Mouse (Mus musculus): Measurements from ENCODE around the gene Arhgap27.

DNA sequence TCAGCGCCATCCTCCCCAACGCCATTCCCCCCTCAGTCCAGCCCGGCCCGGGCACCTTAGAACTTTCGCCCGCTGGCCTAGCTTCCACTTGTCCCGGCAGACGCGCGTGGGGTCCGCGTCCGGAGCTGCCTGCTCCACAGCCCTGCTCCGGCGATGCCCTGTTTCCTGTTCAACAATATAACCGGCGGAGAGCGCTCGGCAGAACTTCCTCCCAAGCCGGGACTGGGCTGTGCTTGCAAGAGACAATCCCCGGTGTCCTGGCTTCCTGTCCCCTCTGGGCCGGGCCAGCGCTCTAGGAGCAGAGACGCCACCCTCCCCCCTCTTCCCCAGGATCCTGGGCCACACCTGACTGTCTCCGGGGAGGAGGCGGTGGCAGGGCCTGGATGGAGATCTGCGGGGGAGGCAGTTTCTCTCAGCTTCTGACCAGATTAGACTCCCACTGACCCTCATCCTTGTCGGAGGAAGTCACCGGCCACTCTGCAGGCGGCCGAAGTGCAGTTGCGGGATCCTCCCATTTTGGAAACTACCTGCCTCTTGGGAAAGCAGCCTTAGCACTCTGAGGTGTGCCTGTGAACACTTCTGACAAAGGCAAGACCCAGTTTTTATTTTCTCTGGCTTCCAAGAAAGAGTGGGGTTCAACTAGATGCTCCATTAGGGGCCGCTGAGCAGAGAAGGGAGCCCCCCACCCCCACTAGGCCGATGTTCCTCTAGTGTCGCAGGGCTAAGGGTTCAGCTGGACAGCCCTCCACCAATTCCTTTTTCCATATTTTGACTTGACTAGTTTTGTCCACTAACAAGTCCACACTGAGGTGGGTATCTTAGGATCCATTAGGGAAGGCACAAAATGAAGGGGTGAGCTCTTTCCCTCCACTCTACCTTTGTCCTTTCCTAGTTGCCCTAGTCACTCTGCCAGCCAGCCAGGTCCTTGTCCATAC, at the start of gene Arhgap27:
- no peak for TF ChIP-seq MAX (IDR thresholded peaks at IDR 0.05; ENCODE audit: low read depth)
- TF ChIP-seq POLR2A (IDR thresholded peaks at IDR 0.05; ENCODE audit: insufficient read length, low read depth) = no peak
- no peak for TF ChIP-seq TCF12 (IDR thresholded peaks at IDR 0.05; ENCODE audit: insufficient read depth, poor library complexity, severe bottlenecking)
- no peak for TF ChIP-seq TCF3 (IDR thresholded peaks at IDR 0.05; ENCODE audit: insufficient read length, low read depth)
- TF ChIP-seq CEBPB (IDR thresholded peaks at IDR 0.05; ENCODE audit: insufficient read depth, poor library complexity, severe bottlenecking) = no peak
- TF ChIP-seq POLR2AphosphoS2 (IDR thresholded peaks at IDR 0.05; ENCODE audit: insufficient read length, low read depth) = peak; percentile 4
- TF ChIP-seq USF1 (IDR thresholded peaks at IDR 0.05; ENCODE audit: low read depth) = no peak

All from myocyte (in vitro differentiated cells).